Mouse (Mus musculus): ENCODE measurements around the gene Camk1.

DNA sequence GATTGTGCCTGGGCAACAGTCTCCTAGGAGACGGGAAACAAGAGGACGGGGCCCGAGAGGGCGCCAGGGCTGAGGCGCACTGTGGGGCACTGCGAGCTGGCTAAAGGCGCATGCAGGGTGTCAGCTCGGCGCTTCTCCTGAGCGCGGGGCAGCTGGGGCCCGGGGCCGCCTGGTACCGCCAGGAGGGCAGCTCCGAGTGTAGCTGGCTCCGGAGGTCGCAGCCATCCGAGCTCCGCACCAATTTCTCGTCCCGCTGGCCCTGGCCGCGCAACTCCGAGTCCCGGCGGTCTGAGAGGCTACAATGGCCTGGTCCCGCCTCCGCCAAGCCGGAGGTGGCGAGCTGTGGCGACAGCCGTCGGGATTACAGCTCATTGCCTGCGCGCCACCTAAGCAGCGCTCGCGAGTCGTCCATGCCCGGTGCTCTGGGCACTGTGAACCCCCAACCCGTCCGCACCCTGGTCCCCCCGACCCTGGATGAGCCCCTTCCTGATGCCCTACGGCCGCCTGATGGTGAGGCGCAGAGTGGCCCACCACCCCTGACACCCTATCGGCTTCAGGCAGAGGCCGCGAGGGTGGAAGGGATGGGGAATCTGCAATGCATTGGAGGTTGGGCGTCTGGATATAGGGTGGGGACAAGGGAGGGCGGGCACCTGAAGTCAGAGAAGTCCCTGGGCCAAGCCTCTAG lies 48.7 kb upstream of the Camk1 start:
- TF ChIP-seq CTCF (IDR thresholded peaks at IDR 0.05; ENCODE audit: extremely low read depth, insufficient read length, insufficient replicate concordance, low read depth, low read length) = no peak
- no peak for TF ChIP-seq POLR2A (IDR thresholded peaks at IDR 0.05; ENCODE audit: low read depth, low read length)

Data from small intestine, adult 2 months (tissue).